Mouse (Mus musculus): ENCODE measurements at regions not wholly inside any gene's neighbourhood (a gene's known extent, or its start where the extent isn't known, plus 50 kb on each side); places are given as distances from the start of the nearest gene placed in this dataset.

GRCm38 (mm10) chr16:76764994-76765393 is 248.5 kb upstream of the Usp25 start:
- H3K36me3 ChIP-seq (ENCODE audit: control insufficient read depth, insufficient read depth, low read length): no peaks in the 10 kb centered on the region
- no peak overlapping the region for H3K4me3 ChIP-seq (ENCODE audit: extremely low read depth, insufficient read depth, insufficient read length)
- H3K27ac ChIP-seq (ENCODE audit: insufficient read depth, low read length): no peak overlapping the region
- peaks cover 4% of the 10 kb centered on the region for H3K4me1 ChIP-seq (ENCODE audit: control insufficient read depth, insufficient read depth, insufficient read length)
- H3K27me3 ChIP-seq (ENCODE audit: control insufficient read depth, insufficient read depth, low read length): no peaks in the 10 kb centered on the region
- DNase-seq (ENCODE audit: low read depth in 1 of 2, low spot score in 2 of 2): no peak
- WGBS: 48% methylated on average over 5 of the region's 5 CpGs
- TF ChIP-seq CTCF (IDR thresholded peaks at IDR 0.05; ENCODE audit: extremely low read depth, insufficient read depth, insufficient read length, insufficient replicate concordance): no peak
- no peak for TF ChIP-seq POLR2A (IDR thresholded peaks at IDR 0.05; ENCODE audit: low read depth, low read length)

DNA sequence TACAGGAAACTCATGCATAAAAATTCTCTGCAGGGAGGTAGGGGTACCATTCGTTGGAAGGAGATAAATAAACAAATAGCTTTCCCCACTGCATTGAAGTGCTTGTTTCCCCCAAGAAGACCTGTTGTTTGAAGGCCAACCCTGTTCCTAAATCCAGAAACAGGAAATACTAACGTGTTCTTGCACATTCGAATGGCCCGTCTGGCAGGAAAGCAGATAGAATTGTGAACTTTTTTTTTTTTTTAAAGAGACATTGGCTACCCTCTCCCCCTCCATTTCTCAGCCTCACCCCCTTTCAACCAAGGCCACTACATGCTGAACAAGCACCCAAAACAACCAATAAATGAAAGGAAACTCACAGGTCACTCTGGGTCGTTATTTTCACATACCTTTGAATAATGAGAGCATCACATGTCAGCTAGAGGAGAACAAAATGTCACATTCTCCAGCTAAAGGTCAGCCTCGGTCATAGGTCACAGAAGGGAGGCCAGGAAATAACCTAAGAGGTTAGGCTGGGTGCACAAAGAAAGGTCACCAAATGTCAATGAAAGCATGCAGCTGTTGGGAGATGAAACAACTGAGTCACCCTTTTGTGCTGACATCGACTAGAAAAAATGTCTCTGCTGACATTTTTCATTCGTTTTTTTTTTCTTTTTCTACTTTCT is 250.8 kb upstream of the Usp25 start:
- no peaks in the 10 kb centered on the region for H3K36me3 ChIP-seq (ENCODE audit: control insufficient read depth, insufficient read depth, low read length)
- DNase-seq (ENCODE audit: low read depth in 1 of 2, low spot score in 2 of 2): no peak
- H3K27me3 ChIP-seq (ENCODE audit: control insufficient read depth, insufficient read depth, low read length): no peaks in the 10 kb centered on the region
- no peak overlapping the region for H3K27ac ChIP-seq (ENCODE audit: insufficient read depth, low read length)
- no peak overlapping the region for H3K4me3 ChIP-seq (ENCODE audit: extremely low read depth, insufficient read depth, insufficient read length)
- TF ChIP-seq CTCF (IDR thresholded peaks at IDR 0.05; ENCODE audit: extremely low read depth, insufficient read depth, insufficient read length, insufficient replicate concordance) (no peak), POLR2A (IDR thresholded peaks at IDR 0.05; ENCODE audit: low read depth, low read length) (no peak)
- H3K4me1 ChIP-seq (ENCODE audit: control insufficient read depth, insufficient read depth, insufficient read length): peaks cover 4% of the 10 kb centered on the region
- 19% methylated on average over 8 of the region's 8 CpGs for WGBS

DNA sequence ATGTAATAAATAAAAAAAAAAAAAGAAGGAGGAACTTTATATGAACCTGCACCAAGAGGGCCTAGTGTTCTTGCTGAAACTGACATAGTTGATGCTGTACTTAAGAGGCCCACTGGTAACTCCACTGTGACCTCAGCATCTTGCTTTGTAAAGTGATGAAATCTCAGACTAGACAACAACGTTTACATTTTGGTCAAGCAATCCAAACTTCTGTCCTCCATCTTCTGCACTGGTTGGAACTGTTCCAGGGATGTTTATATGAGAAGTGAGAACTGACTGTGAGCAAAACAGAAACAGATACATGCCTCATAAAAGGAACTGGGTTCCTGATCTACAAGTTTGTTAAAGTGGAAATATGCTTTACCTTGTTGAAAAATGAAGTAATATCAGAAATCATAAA is 251.7 kb upstream of the Usp25 start:
- Histone ChIP-seq H3K4me3 (ENCODE audit: extremely low read depth, insufficient read depth, insufficient read length) (no peak overlapping the region), H3K27ac (ENCODE audit: insufficient read depth, low read length) (no peak overlapping the region), H3K27me3 (ENCODE audit: control insufficient read depth, insufficient read depth, low read length) (no peaks in the 10 kb centered on the region), H3K36me3 (ENCODE audit: control insufficient read depth, insufficient read depth, low read length) (no peaks in the 10 kb centered on the region), H3K4me1 (ENCODE audit: control insufficient read depth, insufficient read depth, insufficient read length) (peaks cover 4% of the 10 kb centered on the region)
- WGBS: 72% methylated on average over 1 of the region's 1 CpGs
- TF ChIP-seq CTCF (IDR thresholded peaks at IDR 0.05; ENCODE audit: extremely low read depth, insufficient read depth, insufficient read length, insufficient replicate concordance) (no peak), POLR2A (IDR thresholded peaks at IDR 0.05; ENCODE audit: low read depth, low read length) (no peak)
- no peak for DNase-seq (ENCODE audit: low read depth in 1 of 2, low spot score in 2 of 2)

- TF ChIP-seq CTCF (IDR thresholded peaks at IDR 0.05; ENCODE audit: extremely low read depth, insufficient read depth, insufficient read length, insufficient replicate concordance) (no peak), POLR2A (IDR thresholded peaks at IDR 0.05; ENCODE audit: low read depth, low read length) (no peak)
- no peak overlapping the region for H3K27ac ChIP-seq (ENCODE audit: insufficient read depth, low read length)
- no peak for DNase-seq (ENCODE audit: low read depth in 1 of 2, low spot score in 2 of 2)
- WGBS: 88% methylated on average over 1 of the region's 1 CpGs
- H3K36me3 ChIP-seq (ENCODE audit: control insufficient read depth, insufficient read depth, low read length): no peaks in the 10 kb centered on the region
- no peak overlapping the region for H3K4me3 ChIP-seq (ENCODE audit: extremely low read depth, insufficient read depth, insufficient read length)
- H3K27me3 ChIP-seq (ENCODE audit: control insufficient read depth, insufficient read depth, low read length): no peaks in the 10 kb centered on the region
- peaks cover 4% of the 10 kb centered on the region; the same call in 1 of the 2 replicates for H3K4me1 ChIP-seq (ENCODE audit: control insufficient read depth, insufficient read depth, insufficient read length)
These were observed 252.5 kb upstream of the Usp25 start for GRCm38 (mm10) chr16:76761004-76761403.

DNA sequence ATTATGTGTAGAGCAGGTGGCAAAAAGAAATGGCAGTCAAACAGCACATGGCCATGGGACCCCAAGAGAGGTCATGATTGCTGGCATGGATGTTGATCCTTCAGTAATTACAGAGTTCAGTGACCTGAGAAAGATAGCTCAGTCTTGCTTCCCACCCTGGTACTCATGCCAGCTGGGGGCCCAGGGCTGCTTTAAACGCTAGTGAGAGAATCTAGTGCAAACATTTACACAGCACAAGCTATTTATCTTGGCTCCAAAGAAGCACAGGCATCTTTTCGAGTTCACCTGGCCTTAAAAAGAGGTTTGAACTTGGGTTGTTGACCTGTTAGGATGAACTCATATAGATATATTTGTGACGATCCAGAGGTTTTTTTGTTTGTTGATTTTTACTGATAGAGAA is 258.6 kb upstream of the Usp25 start:
- Histone ChIP-seq H3K27ac (ENCODE audit: insufficient read depth, low read length) (no peak overlapping the region), H3K4me1 (ENCODE audit: control insufficient read depth, insufficient read depth, insufficient read length) (no peaks in the 10 kb centered on the region), H3K4me3 (ENCODE audit: extremely low read depth, insufficient read depth, insufficient read length) (no peak overlapping the region), H3K27me3 (ENCODE audit: control insufficient read depth, insufficient read depth, low read length) (no peaks in the 10 kb centered on the region), H3K36me3 (ENCODE audit: control insufficient read depth, insufficient read depth, low read length) (no peaks in the 10 kb centered on the region)
- WGBS: 85% methylated on average over 3 of the region's 3 CpGs
- no peak for DNase-seq (ENCODE audit: low read depth in 1 of 2, low spot score in 2 of 2)
- TF ChIP-seq POLR2A (IDR thresholded peaks at IDR 0.05; ENCODE audit: low read depth, low read length): no peak
- no peak for TF ChIP-seq CTCF (IDR thresholded peaks at IDR 0.05; ENCODE audit: extremely low read depth, insufficient read depth, insufficient read length, insufficient replicate concordance)

DNA sequence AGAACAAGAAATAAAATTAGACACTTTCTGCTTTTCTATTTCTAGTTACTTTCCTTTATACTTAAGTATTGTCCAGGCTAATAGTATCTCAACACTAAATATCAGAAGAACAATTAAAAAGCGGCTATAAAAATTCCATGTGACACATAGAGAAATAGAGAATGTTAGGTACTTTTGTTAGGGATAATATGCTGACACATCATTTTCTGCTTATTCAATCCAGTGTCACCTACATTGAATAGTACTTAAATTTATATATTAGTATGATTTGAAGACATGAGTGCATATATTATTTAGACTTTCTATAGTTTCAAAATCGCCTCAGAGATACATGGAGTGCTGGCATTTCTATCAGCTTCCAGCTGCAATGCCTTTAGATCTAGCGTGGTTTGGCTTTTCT is 267.1 kb upstream of the Usp25 start:
- 92% methylated on average over 3 of the region's 3 CpGs for WGBS

GRCm38 (mm10) chr16:76741141-76741540 is 272.4 kb upstream of the Usp25 start:
- Histone ChIP-seq H3K36me3 (ENCODE audit: control insufficient read depth, insufficient read depth, low read length) (no peaks in the 10 kb centered on the region), H3K4me1 (ENCODE audit: control insufficient read depth, insufficient read depth, insufficient read length) (no peaks in the 10 kb centered on the region), H3K27ac (ENCODE audit: insufficient read depth, low read length) (no peak overlapping the region), H3K27me3 (ENCODE audit: control insufficient read depth, insufficient read depth, low read length) (no peaks in the 10 kb centered on the region), H3K4me3 (ENCODE audit: extremely low read depth, insufficient read depth, insufficient read length) (no peak overlapping the region)
- WGBS: 84% methylated on average over 3 of the region's 3 CpGs
- no peak for DNase-seq (ENCODE audit: low read depth in 1 of 2, low spot score in 2 of 2)
- TF ChIP-seq POLR2A (IDR thresholded peaks at IDR 0.05; ENCODE audit: low read depth, low read length) (no peak), CTCF (IDR thresholded peaks at IDR 0.05; ENCODE audit: extremely low read depth, insufficient read depth, insufficient read length, insufficient replicate concordance) (no peak)

More for the DNA sequence above, 267.1 kb upstream of the Usp25 start:
- TF ChIP-seq CTCF (IDR thresholded peaks at IDR 0.05; ENCODE audit: extremely low read depth, insufficient read depth, insufficient read length, insufficient replicate concordance) (no peak), POLR2A (IDR thresholded peaks at IDR 0.05; ENCODE audit: low read depth, low read length) (no peak)
- H3K4me3 ChIP-seq (ENCODE audit: extremely low read depth, insufficient read depth, insufficient read length): no peak overlapping the region
- no peaks in the 10 kb centered on the region for H3K4me1 ChIP-seq (ENCODE audit: control insufficient read depth, insufficient read depth, insufficient read length)
- no peak for DNase-seq (ENCODE audit: low read depth in 1 of 2, low spot score in 2 of 2)
- H3K36me3 ChIP-seq (ENCODE audit: control insufficient read depth, insufficient read depth, low read length): no peaks in the 10 kb centered on the region
- H3K27me3 ChIP-seq (ENCODE audit: control insufficient read depth, insufficient read depth, low read length): no peaks in the 10 kb centered on the region
- no peak overlapping the region for H3K27ac ChIP-seq (ENCODE audit: insufficient read depth, low read length)
